ENCODE assay signal across 8 mouse cellular contexts in the genomic region with DNA sequence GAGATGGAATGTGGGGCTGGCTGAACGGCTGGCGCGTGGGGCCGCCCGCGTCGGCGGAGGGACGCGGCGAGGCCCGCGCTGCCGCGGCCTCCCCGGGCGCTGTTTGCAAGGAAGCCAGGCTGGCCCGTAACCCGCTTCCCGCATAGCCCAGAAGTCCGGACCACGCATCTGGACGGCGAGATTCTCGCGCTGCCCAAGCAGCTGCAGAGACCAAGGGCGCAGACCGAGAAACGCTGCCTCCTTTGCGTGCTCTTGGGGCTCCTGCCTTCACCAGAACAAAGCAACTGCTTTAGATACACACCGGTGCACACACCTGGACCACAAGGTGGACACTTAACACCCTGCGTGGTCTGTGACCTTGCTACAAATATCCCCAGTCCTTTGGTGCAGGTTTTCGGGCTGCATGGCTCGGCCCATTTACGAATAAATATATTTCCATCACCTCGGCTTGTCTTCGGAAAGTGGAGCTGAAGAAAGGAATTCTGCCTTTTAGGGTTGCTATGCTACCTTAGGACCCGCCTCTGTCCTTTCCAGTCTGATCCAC. TPM values are rescaled to one million over a fixed set of nuclear protein-coding genes. Genes with fewer than 3 reads are reported as not detected.
DNase-seq lines count a peak whose midpoint lies in the region; ATAC-seq and TF ChIP-seq lines count a peak whose summit lies in the region.

No protein-coding gene starts in this region.

- peak overlapping the region; percentile 99 for H3K27ac ChIP-seq in lung, embryonic 15.5 days
- no peak overlapping the region for H3K27ac ChIP-seq in embryonic fibroblast, embryonic 13.5 days (ENCODE audit: insufficient read depth, low read length)
- peak overlapping the region; percentile 92 for H3K27ac ChIP-seq in limb, embryonic 10.5 days
- peak overlapping the region; percentile 100 for H3K27ac ChIP-seq in neural tube, embryonic 15.5 days (replicated peaks)

- no peaks in the 10 kb centered on the region for H3K9me3 ChIP-seq in lung, embryonic 15.5 days
- H3K9me3 ChIP-seq in limb, embryonic 10.5 days (replicated peaks), result no peaks in the 10 kb centered on the region
- H3K9me3 ChIP-seq in neural tube, embryonic 15.5 days (replicated peaks), result no peaks in the 10 kb centered on the region

- intact Hi-C loops in left cerebral cortex, postnatal 10 days (cut with DNase I), result loop anchor here (5.0 kb wide), 3 partner anchors 261 to 446 kb away; a partner anchor contains a TSS

- H3K4me1 ChIP-seq in lung, embryonic 15.5 days, result peaks cover 23% of the 10 kb centered on the region
- no peaks in the 10 kb centered on the region for H3K4me1 ChIP-seq in embryonic fibroblast, embryonic 13.5 days (ENCODE audit: control insufficient read depth, insufficient read depth, low read length)
- peaks cover 28% of the 10 kb centered on the region for H3K4me1 ChIP-seq in limb, embryonic 10.5 days
- H3K4me1 ChIP-seq in neural tube, embryonic 15.5 days, result peaks cover 28% of the 10 kb centered on the region

- peak overlapping the region; percentile 97 for H3K4me3 ChIP-seq in lung, embryonic 15.5 days
- H3K4me3 ChIP-seq in embryonic fibroblast, embryonic 13.5 days (ENCODE audit: insufficient read depth, low read length), result peak overlapping the region; percentile 82
- H3K4me3 ChIP-seq in limb, embryonic 10.5 days, result peak overlapping the region; percentile 88
- peak overlapping the region; percentile 93 for H3K4me3 ChIP-seq in neural tube, embryonic 15.5 days (replicated peaks)

- no peaks in the 10 kb centered on the region for H3K27me3 ChIP-seq in lung, embryonic 15.5 days
- H3K27me3 ChIP-seq in limb, embryonic 10.5 days (ENCODE audit: low read depth, poor library complexity, severe bottlenecking), result peaks cover 15% of the 10 kb centered on the region
- H3K27me3 ChIP-seq in neural tube, embryonic 15.5 days (replicated peaks), result peaks cover 4% of the 10 kb centered on the region; the same call in 1 of the 2 replicates

- ATAC-seq in lung, embryonic 15.5 days (ENCODE audit: borderline replicate concordance, extremely low read depth, low FRiP score, low TSS enrichment), result no peak
- ATAC-seq in neural tube, embryonic 15.5 days (ENCODE audit: low FRiP score), result peak; percentile 3; the same call in 1 of the 2 replicates

- WGBS in lung, embryonic 15.5 days, result under 1% methylated on average over 38 of the region's 38 CpGs
- 1% methylated on average over 38 of the region's 38 CpGs for WGBS in limb, embryonic 10.5 days
- WGBS in neural tube, embryonic 15.5 days, result 1% methylated on average over 38 of the region's 38 CpGs

- no peak for TF ChIP-seq POLR2A in embryonic fibroblast, embryonic 13.5 days (IDR thresholded peaks at IDR 0.05; ENCODE audit: low read depth, low read length)

- H3K36me3 ChIP-seq in lung, embryonic 15.5 days, result peaks cover 3% of the 10 kb centered on the region; the same call in 1 of the 2 replicates
- H3K36me3 ChIP-seq in limb, embryonic 10.5 days, result no peaks in the 10 kb centered on the region
- no peaks in the 10 kb centered on the region for H3K36me3 ChIP-seq in neural tube, embryonic 15.5 days

- TF ChIP-seq CTCF in embryonic fibroblast, embryonic 13.5 days (IDR thresholded peaks at IDR 0.05; ENCODE audit: borderline replicate concordance, insufficient read depth, low read length), result no peak

- peak overlapping the region; percentile 64 for H3K9ac ChIP-seq in lung, embryonic 15.5 days
- H3K9ac ChIP-seq in neural tube, embryonic 15.5 days (replicated peaks), result peak overlapping the region; percentile 79

- peak overlapping the region; percentile 99 for H3K4me2 ChIP-seq in lung, embryonic 15.5 days
- H3K4me2 ChIP-seq in neural tube, embryonic 15.5 days, result peak overlapping the region; percentile 98

- DNase-seq in lung, postnatal 4 days, result no peak
- no peak for DNase-seq in limb, embryonic 10.5 days (ENCODE audit: low spot score)
- DNase-seq in spleen, adult 18-20 months, result no peak
- no peak for DNase-seq in thymus, postnatal 0 days (ENCODE audit: low spot score)
- DNase-seq in left cerebral cortex, postnatal 10 days (ENCODE audit: extremely low spot score in 1 of 2, low spot score in 2 of 2), result no peak

RNA-seq across cellular contexts. Expression of a gene that starts 1.8 kb away (rescaled TPM):
- 8.6 and 8.9 TPM in 2 replicates for polyA plus RNA-seq in lung, embryonic 15.5 days (2015; fragmentation: Nextera tagmentation; extraction: Ambion mirVana)
- 29.3 and 30.2 TPM in 2 replicates for polyA plus RNA-seq in embryonic fibroblast, embryonic 13.5 days (2011; ENCODE audit: insufficient read length, low read depth, missing spikeins)
- polyA plus RNA-seq in limb, embryonic 10.5 days (2016; fragmentation: Nextera tagmentation; extraction: Ambion mirVana), result 2.3 and 3.8 TPM in 2 replicates
- polyA plus RNA-seq in neural tube, embryonic 15.5 days (2015; fragmentation: Nextera tagmentation; extraction: Ambion mirVana), result 4.6 and 6.2 TPM in 2 replicates
- polyA plus RNA-seq in thymus, postnatal 0 days (2015; fragmentation: Nextera tagmentation; extraction: Ambion mirVana), result 12.1 and 14.0 TPM in 2 replicates
- total RNA-seq in left cerebral cortex, postnatal 10 days (2021), result 10 to 100 TPM; 40.0 to 46.8 TPM
